Mouse (Mus musculus) brain, embryonic 18.5 days (tissue): ENCODE measurements around the gene Tent4b.

Experiments used
- DNase-seq: peaks from one replicate; pipeline ENCODE4 v3.0.0-alpha.2; 2012; ENCODE audit warnings: low read depth, low spot score

Tent4b gene

GRCm38 (mm10) chr8:88228286-88228685 is 29.3 kb downstream of the Tent4b start:
- no peak for DNase-seq

- DNase-seq: no peak
These were observed 29.8 kb downstream of the Tent4b start for GRCm38 (mm10) chr8:88228800-88229199.

GRCm38 (mm10) chr8:88236666-88237065 is 37.7 kb downstream of the Tent4b start:
- no peak for DNase-seq

GRCm38 (mm10) chr8:88237606-88238005 is 38.6 kb downstream of the Tent4b start:
- DNase-seq: no peak

GRCm38 (mm10) chr8:88239277-88239676 is 40.3 kb downstream of the Tent4b start:
- DNase-seq: no peak

GRCm38 (mm10) chr8:88241871-88242270 is 42.9 kb downstream of the Tent4b start:
- no peak for DNase-seq

- DNase-seq: no peak
These were observed 45.3 kb downstream of the Tent4b start for GRCm38 (mm10) chr8:88244298-88244697.

- DNase-seq: no peak
These were observed 53.8 kb downstream of the Tent4b start for GRCm38 (mm10) chr8:88252791-88253190.

- DNase-seq: no peak
These were observed 55.9 kb downstream of the Tent4b start for GRCm38 (mm10) chr8:88254957-88255356.

GRCm38 (mm10) chr8:88258024-88258423 is 59.0 kb downstream of the Tent4b start:
- DNase-seq: no peak

- DNase-seq: no peak
These were observed 59.5 kb downstream of the Tent4b start for GRCm38 (mm10) chr8:88258544-88258943.

- DNase-seq: no peak
These were observed 61.5 kb downstream of the Tent4b start for GRCm38 (mm10) chr8:88260466-88260980.

GRCm38 (mm10) chr8:88262831-88263635 is 64.0 kb downstream of the Tent4b start:
- no peak for DNase-seq

- DNase-seq: no peak
These were observed 66.5 kb downstream of the Tent4b start for GRCm38 (mm10) chr8:88265511-88265910.

- DNase-seq: peak; percentile 22
These were observed 67.3 kb downstream of the Tent4b start for GRCm38 (mm10) chr8:88266170-88266800.

GRCm38 (mm10) chr8:88266801-88267403 is 67.9 kb downstream of the Tent4b start:
- no peak for DNase-seq

- DNase-seq: no peak
These were observed 70.3 kb downstream of the Tent4b start for GRCm38 (mm10) chr8:88269107-88269875.

- DNase-seq: no peak
These were observed 71.1 kb downstream of the Tent4b start for GRCm38 (mm10) chr8:88270086-88270485.

- no peak for DNase-seq
These were observed 73.4 kb downstream of the Tent4b start, which contains the start of gene Adcy7 for GRCm38 (mm10) chr8:88272231-88273050. TSS of gene Adcy7 (plus strand) at chr8:88272403.

- no peak for DNase-seq
These were observed 74.0 kb downstream of the Tent4b start for GRCm38 (mm10) chr8:88273051-88273430.

GRCm38 (mm10) chr8:88274090-88274489 is 75.1 kb downstream of the Tent4b start:
- DNase-seq: no peak
